Comparison of ENCODE assay signal across 8 mouse cellular contexts in genomic region chr3:35688781-35689180, GRCm38 (mm10).
A peak's percentile ranks its signal among the peaks of the same experiment; 100 is the strongest.
DNase-seq lines count a peak whose midpoint lies in the region; ATAC-seq lines count a peak whose summit lies in the region.

No protein-coding gene starts in this region.

- H3K9ac ChIP-seq in forebrain, embryonic 12.5 days, result no peak overlapping the region
- no peak overlapping the region for H3K9ac ChIP-seq in forebrain, embryonic 11.5 days (ENCODE audit: low read length)

- H3K4me3 ChIP-seq in forebrain, embryonic 12.5 days (replicated peaks), result no peak overlapping the region
- H3K4me3 ChIP-seq in forebrain, embryonic 11.5 days (ENCODE audit: low read depth, low read length), result no peak overlapping the region

- ATAC-seq in forebrain, embryonic 12.5 days (ENCODE audit: low FRiP score), result peak; percentile 49; the same call in 1 of the 2 replicates
- no peak for ATAC-seq in forebrain, embryonic 11.5 days (replicated peaks; ENCODE audit: low FRiP score)

- WGBS in forebrain, embryonic 12.5 days, result 30% methylated on average over 4 of the region's 4 CpGs
- WGBS in forebrain, embryonic 11.5 days, result 33% methylated on average over 4 of the region's 4 CpGs

- no peak overlapping the region for H3K27ac ChIP-seq in forebrain, embryonic 12.5 days
- H3K27ac ChIP-seq in forebrain, embryonic 11.5 days (ENCODE audit: low read depth, low read length), result no peak overlapping the region

- 0 out of 2 replicates have a peak, but pooled peaks cover 2% of the 10 kb centered on the region for H3K27me3 ChIP-seq in forebrain, embryonic 12.5 days
- H3K27me3 ChIP-seq in forebrain, embryonic 11.5 days (ENCODE audit: control insufficient read depth, insufficient read depth, low read length), result no peaks in the 10 kb centered on the region

- H3K9me3 ChIP-seq in forebrain, embryonic 12.5 days, result no peaks in the 10 kb centered on the region
- no peaks in the 10 kb centered on the region for H3K9me3 ChIP-seq in forebrain, embryonic 11.5 days (ENCODE audit: control insufficient read depth, low read length)

- no peak for DNase-seq in forebrain, embryonic 11.5 days (ENCODE audit: low spot score)
- DNase-seq in B cell, adult 2 months, result peak; percentile 48 to 53
- peak; percentile 14 for DNase-seq in cerebellum, adult 11 months
- DNase-seq in frontal cortex, postnatal 36 days (ENCODE audit: low spot score in 2 of 2), result peak; percentile 6 to 54
- DNase-seq in left cerebral cortex, adult 11 months (ENCODE audit: low spot score), result peak; percentile 16
- peak; percentile 85 for DNase-seq in naive thymus-derived CD4-positive, alpha-beta T cell, adult 2 months (ENCODE audit: low read depth)
- DNase-seq in thymus, postnatal 4 days, result peak; percentile 37

- H3K4me1 ChIP-seq in forebrain, embryonic 12.5 days, result no peaks in the 10 kb centered on the region
- no peaks in the 10 kb centered on the region for H3K4me1 ChIP-seq in forebrain, embryonic 11.5 days (replicated peaks; ENCODE audit: control insufficient read depth, insufficient read depth, low read length)

- H3K36me3 ChIP-seq in forebrain, embryonic 12.5 days (replicated peaks), result no peaks in the 10 kb centered on the region
- no peaks in the 10 kb centered on the region for H3K36me3 ChIP-seq in forebrain, embryonic 11.5 days (ENCODE audit: control insufficient read depth, insufficient read depth, low read length)

- H3K4me2 ChIP-seq in forebrain, embryonic 12.5 days, result no peak overlapping the region
- H3K4me2 ChIP-seq in forebrain, embryonic 11.5 days (ENCODE audit: low read depth, low read length, severe bottlenecking), result no peak overlapping the region
